Mouse (Mus musculus) lung, postnatal 36 days (tissue): ENCODE measurements around the gene Ncam1.

Experiments
- DNase-seq: peaks from one replicate; pipeline ENCODE4 v3.0.0; 2022; ENCODE audit warnings: mixed read lengths

Gene Ncam1

DNA sequence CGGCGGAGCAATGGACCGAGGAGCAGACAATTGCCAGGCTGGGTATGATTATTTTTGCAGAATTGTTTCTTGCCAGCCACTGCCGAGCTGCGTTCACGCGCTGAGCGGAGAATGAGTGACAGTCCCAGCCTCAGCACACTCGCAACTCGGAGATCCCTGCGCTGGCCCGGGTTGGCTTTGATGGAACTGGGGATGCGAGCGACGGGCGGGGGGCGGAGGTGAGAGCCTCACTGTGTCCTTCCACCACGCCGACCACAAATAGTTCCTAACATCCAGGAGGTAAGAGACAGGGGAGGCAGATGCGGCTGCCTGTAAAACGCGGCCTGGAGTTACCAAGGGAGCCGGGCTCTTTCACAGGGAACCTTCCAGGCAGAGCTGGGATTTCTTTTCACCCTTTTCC, at the start of gene Ncam1:
Gene Ncam1 (minus strand): TSS at position 120 of the 400 bp plus-strand sequence.
- peak; percentile 46 for DNase-seq

DNA sequence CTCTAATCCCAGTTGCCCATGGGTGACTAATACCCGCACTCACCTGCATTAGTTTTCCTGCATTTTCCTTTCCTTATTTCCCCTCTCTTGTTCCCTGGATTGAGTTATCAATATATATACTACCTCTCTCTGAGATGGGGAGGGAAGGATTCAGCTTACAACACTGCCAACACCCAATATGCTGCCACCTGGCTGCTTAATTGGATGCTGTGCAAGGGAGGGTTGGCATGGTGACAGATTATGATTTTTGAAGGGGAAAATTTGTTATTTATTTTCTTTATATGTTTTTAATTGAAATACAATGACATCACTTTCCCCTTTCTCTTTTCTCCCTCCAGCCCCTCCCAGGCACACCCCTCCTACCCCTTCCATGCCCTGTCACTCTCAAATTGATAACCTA, 35.3 kb upstream of the Ncam1 start:
- DNase-seq, result no peak

DNA sequence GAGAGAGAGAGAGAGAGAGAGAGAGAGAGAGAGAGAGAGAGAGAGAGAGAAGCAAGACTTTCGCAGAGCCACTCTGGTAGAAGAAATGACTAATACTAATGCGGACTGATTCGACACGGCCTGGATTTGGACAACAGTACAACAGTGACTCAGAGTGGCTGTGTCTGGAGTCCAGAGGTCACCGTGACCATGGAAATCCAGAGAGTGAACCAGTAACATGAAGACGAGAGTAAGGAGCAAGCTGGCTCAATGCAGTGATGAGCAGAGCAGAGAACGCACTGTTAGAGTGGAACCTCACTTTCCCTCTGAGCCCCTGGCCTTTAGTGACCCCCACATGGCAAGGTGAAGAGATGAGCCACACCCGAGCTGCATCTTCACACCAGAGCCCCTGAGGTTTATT, 28.9 kb upstream of the Ncam1 start:
- DNase-seq, result no peak

- no peak for DNase-seq
Observed at GRCm38 (mm10) chr9:49816115-49816650, 17.5 kb upstream of the Ncam1 start.

GRCm38 (mm10) chr9:49814442-49814841, 15.7 kb upstream of the Ncam1 start:
- no peak for DNase-seq

DNA sequence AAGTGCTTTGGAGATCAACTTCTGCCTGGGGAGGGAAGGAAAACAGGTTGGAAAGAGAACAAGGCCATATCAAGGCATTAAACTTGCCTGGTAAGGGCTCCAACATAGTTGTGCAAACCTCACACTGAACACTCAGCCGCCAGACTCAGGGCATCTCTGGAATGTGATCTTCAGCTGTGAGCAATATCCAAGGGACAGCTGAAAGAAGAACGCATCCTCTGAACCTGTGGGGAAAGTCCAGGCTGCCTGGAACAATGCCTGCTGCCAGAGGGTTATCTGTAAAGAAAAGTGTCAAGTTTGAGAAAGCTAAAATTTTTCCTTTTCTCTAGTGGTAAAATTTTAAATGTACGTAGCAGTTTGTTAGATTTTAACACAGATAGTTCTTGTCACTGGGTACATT, 4.5 kb upstream of the Ncam1 start:
- DNase-seq, result no peak

DNA sequence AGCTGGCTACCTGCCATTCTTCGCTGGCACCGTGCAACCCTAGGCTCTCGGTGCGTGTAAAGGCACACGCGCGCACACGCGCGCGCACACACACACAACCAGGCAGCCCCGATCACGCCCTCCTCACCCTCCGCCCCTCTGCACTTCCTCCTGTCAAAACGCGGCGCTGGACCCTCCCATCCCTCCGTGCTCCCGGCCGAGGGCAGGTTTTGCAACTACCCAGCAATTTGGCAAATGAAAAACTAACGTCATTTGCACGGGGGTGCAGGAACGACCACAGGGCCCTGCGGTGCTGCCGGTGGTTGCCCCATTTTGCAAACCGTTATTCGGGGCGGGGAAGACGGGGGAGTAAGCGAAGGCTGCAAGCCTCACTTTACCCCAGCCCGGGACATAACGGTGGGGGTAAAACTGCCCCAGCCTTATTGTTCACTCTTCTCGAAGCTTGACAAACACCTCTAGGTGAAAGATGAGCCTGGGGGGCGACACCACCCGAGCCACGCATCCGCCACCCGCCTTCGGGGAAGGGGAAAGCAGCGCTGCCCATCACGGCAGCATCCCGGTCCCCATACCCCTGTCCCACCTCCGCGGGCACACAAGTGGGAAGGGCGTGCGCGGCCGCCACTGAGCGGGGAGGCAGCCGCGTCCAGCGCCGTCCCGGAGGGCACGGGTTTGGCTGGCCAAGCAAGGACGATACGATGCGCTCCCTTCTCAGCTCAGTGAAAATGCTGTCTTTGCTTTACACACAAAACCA, 729 bp downstream of the Ncam1 start:
- peak; percentile 14 for DNase-seq

GRCm38 (mm10) chr9:49797508-49797820, 1.3 kb downstream of the Ncam1 start:
- no peak for DNase-seq

DNA sequence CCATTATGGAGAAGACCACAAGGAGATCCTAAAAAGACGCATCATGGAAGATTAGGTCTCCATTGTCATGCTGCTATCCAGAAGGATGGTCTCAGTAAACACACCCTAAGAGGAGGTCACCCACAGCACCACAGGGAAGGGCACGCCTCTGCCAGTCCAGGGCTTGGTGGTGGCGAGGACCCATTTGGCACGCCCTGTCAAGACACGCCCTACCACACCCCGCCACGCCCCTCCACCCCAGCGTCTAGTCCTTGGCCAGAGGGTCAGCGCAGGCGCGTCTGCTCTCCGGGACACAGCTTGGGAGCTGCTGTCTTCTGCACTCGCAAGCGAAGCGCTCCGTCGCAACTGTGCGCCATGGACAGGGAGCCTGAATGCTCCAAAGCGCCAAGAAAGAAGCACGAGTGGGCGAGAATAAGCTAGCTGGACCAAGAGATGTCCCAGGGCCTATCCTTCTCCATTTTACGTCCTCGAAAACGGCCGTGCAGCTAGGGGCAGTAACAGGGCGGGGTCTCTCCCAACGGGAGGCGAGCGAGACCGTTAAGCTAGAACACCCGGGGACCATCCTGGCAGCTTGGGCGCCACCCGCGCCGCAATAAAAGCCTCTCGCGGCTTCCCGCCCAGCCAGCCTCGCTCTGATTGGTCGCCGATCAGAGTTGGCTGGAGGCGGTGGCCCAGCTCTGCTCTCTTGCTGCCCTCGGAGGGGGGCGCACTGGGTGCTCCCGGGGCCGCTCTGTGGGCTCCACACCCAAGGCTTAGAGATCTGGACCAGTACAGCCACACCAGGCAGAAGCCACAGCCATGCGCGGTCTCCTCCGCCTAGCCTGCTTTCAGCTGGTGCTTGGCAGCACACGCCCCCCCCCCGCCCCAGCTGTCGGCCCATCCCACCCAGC, 1.9 kb downstream of the Ncam1 start:
- DNase-seq, result peak; percentile 2

- no peak for DNase-seq
Observed at GRCm38 (mm10) chr9:49795881-49796280, 2.8 kb downstream of the Ncam1 start.

DNA sequence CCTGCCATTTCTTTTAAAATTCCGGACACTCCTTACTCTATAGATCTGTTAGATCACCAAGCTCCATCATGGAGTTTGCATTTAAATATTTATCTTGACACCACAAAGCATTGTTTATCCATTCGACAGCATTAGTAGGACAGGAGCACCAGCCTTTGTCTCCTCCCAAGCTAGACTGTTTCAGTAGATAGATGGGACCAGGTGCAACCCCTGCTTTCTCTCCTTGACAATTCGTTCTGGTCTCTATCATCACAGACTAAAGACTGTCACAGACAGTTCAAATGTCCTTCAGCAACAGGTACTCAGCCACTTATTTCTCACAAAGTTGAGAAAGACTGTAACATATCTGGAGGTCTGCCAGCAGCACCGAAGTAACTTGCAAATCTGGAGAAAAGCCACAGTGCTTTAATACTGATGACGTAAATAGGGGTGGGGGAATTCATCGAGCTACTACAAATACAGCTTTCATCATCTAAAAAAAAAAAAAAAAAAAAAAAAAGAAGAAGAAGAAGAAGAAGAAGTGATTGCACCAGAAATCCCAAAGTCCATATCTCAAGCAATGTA, 4.7 kb downstream of the Ncam1 start:
- DNase-seq, result no peak

- no peak for DNase-seq
Observed at GRCm38 (mm10) chr9:49793241-49793640, 5.5 kb downstream of the Ncam1 start.

- DNase-seq, result no peak
Observed at GRCm38 (mm10) chr9:49792646-49793045, 6.1 kb downstream of the Ncam1 start.

GRCm38 (mm10) chr9:49781016-49781772, 17.5 kb downstream of the Ncam1 start:
- DNase-seq, result no peak

- no peak for DNase-seq
Observed at GRCm38 (mm10) chr9:49777015-49777637, 21.6 kb downstream of the Ncam1 start.

- no peak for DNase-seq
Observed at GRCm38 (mm10) chr9:49766634-49767033, 32.1 kb downstream of the Ncam1 start.

GRCm38 (mm10) chr9:49760571-49760970, 38.2 kb downstream of the Ncam1 start:
- no peak for DNase-seq

GRCm38 (mm10) chr9:49758436-49758835, 40.3 kb downstream of the Ncam1 start:
- DNase-seq, result peak; percentile 5

DNA sequence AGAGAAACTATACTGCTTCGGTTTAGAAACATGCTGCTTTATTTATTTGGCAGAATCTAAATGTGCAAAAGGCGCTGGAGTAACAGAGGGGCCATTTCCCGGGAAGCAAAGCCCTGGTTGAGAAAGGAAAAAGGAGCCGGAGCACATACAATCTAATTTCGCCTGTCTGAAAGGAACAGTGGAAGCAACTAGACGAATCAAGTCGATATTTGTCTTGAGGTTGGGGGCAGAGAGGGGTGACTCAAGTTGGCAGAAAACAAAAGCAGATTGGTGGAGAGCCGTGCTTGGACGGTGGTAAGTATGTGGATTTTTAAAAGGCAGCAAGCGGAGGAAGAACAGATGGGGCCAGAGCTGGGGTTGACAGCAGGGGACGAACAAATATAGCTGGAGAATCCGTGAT, 40.7 kb downstream of the Ncam1 start:
- no peak for DNase-seq

GRCm38 (mm10) chr9:49757582-49757981, 41.1 kb downstream of the Ncam1 start:
- DNase-seq, result no peak

- no peak for DNase-seq
Observed at GRCm38 (mm10) chr9:49756725-49757124, 42.0 kb downstream of the Ncam1 start.

GRCm38 (mm10) chr9:49755214-49755613, 43.5 kb downstream of the Ncam1 start:
- DNase-seq, result no peak
